Mouse (Mus musculus) forebrain, embryonic 13.5 days (tissue): ENCODE results near the gene Rab11fip4. TPM values are rescaled to one million over a fixed set of nuclear protein-coding genes. Genes with fewer than 3 reads are reported as not detected.
"Not testable (repeated sequence)": the region's sequence is repeated elsewhere in the genome, so short reads cannot be mapped to it uniquely, and the experiment has no call there.

ENCODE experiments used
- ATAC-seq: fragments of 200-750 bp; cut with Nextera tagmentation; 2 replicates; pipeline ENCODE4 v1.8.0; 2017
- H3K27ac ChIP-seq: fragments of 300-500 bp; sonication (generic); 2 replicates; pipeline ENCODE4 v1.5.1; 2015; ENCODE audit warnings: inconsistent platforms, mild to moderate bottlenecking, moderate library complexity
- H3K27me3 ChIP-seq: fragments of 300-500 bp; sonication (generic); 2 replicates; pipeline ENCODE4 v1.6.1; 2015; ENCODE audit warnings: mild to moderate bottlenecking, inconsistent platforms
- H3K36me3 ChIP-seq: fragments of 300-500 bp; sonication (generic); 2 replicates; pipeline ENCODE4 v1.6.1; 2015; ENCODE audit warnings: mild to moderate bottlenecking, inconsistent platforms; ENCODE audit not compliant: poor library complexity, severe bottlenecking
- H3K4me1 ChIP-seq: fragments of 300-500 bp; sonication (generic); 2 replicates; pipeline ENCODE4 v1.6.1; 2015; ENCODE audit warnings: inconsistent platforms
- H3K4me2 ChIP-seq: fragments of 300-500 bp; sonication (generic); 2 replicates; pipeline ENCODE4 v1.6.1; 2015; ENCODE audit warnings: inconsistent platforms, mild to moderate bottlenecking, moderate library complexity
- H3K4me3 ChIP-seq: fragments of 300-500 bp; sonication (generic); 2 replicates; pipeline ENCODE4 v1.5.1; 2015; ENCODE audit warnings: mild to moderate bottlenecking, inconsistent platforms
- H3K9ac ChIP-seq: fragments of 300-500 bp; sonication (generic); 2 replicates; pipeline ENCODE4 v1.6.1; 2015; ENCODE audit warnings: mild to moderate bottlenecking, inconsistent platforms
- H3K9me3 ChIP-seq: fragments of 300-500 bp; sonication (generic); replicated peaks from 2 replicates; pipeline ENCODE4 v1.6.1; 2016; ENCODE audit warnings: inconsistent platforms
- WGBS: fragments of 180-500 bp; shearing (Covaris S2); methylation state at CpG from one replicate; pipeline ENCODE4 v1.1.7; 2015; 5-methylcytosine and 5-hydroxymethylcytosine counted together
- polyA plus RNA-seq: library from polyadenylated mRNA; unstranded; fragments of >200 nt; fragmentation: Nextera tagmentation; extraction: Ambion mirVana; gene quantifications from 2 replicates; pipeline ENCODE4 v1.2.1, GENCODE M21; 2015

Rab11fip4 gene
- polyA plus RNA-seq, 1 experiment from 2014 or later = 16.2 TPM

GRCm38 (mm10) chr11:79689916-79690315 lies 98.9 kb downstream of the Rab11fip4 start:
- H3K4me3 ChIP-seq = no peak overlapping the region
- no peak for ATAC-seq
- 79% methylated on average over 1 of the region's 1 CpGs for WGBS

GRCm38 (mm10) chr11:79691513-79691912 lies 100.5 kb downstream of the Rab11fip4 start:
- ATAC-seq = no peak
- WGBS = 79% methylated on average over 9 of the region's 9 CpGs
- no peak overlapping the region for H3K9ac ChIP-seq
- H3K4me3 ChIP-seq = no peak overlapping the region
- H3K4me2 ChIP-seq = no peak overlapping the region
- no peaks in the 10 kb centered on the region for H3K9me3 ChIP-seq
- H3K36me3 ChIP-seq = peaks cover 70% of the 10 kb centered on the region
- H3K4me1 ChIP-seq = peaks cover 5% of the 10 kb centered on the region
- no peaks in the 10 kb centered on the region for H3K27me3 ChIP-seq
- H3K27ac ChIP-seq = no peak overlapping the region

More at GRCm38 (mm10) chr11:79689916-79690315, 98.9 kb downstream of the Rab11fip4 start:
- Histone ChIP-seq H3K4me2 (no peak overlapping the region), H3K27ac (no peak overlapping the region), H3K4me1 (no peaks in the 10 kb centered on the region), H3K36me3 (peaks cover 75% of the 10 kb centered on the region), H3K27me3 (no peaks in the 10 kb centered on the region), H3K9me3 (no peaks in the 10 kb centered on the region), H3K9ac (no peak overlapping the region)

DNA sequence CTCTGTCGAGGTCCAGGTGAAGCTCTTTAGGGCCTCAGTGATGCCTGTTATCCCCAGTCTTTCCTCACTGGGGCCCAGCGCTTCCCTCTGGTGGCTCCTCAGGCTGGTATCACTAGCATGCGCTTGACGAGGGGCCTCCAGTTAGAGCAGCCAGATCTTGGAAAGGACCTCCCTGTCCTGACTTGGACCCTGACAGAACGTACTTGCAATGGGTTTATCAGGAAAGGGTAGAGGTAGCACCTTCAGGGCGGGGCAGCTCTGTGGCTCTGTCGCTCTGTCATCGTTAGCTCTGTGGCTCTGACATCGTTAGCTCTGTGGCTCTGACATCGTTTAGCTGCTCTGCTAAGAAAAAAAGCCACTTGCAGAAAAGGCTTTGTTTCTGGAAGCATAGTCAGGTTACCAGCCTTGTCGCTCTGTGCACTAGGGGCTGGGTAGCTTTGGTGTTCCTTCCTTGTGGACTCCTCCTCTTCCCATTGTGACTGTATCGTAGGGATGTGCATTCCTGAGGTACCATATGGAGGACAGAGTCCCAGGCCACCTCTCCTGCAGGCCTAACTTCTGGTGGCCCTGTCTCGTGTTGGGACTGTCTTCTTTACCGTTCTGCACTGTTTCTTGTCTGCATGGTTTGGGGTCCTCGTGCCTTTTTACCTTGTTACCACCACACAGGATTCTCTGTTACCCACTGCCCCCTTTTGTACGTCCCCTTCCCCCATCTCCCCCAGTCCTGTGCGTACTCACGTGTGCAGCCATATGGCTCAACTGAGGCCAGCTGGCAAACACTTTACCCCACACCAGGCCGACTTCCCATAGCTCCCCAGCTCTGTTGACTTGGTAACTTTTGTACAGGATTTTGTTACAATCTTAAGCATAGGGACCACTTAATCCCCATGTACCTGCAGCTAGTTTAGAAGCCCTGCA lies 105.6 kb downstream of the Rab11fip4 start:
- ATAC-seq = peak; percentile 61; the same call in 1 of the 2 replicates
- no peak overlapping the region for H3K4me2 ChIP-seq
- H3K4me1 ChIP-seq = peaks cover 20% of the 10 kb centered on the region
- H3K4me3 ChIP-seq = no peak overlapping the region
- no peaks in the 10 kb centered on the region for H3K27me3 ChIP-seq
- H3K27ac ChIP-seq = peak overlapping the region; percentile 54
- peaks cover 52% of the 10 kb centered on the region for H3K36me3 ChIP-seq
- WGBS = 48% methylated on average over 19 of the region's 19 CpGs
- H3K9ac ChIP-seq = 0 out of 2 replicates have a peak overlapping the region, but pooled peaks have one; percentile 21
- no peaks in the 10 kb centered on the region for H3K9me3 ChIP-seq

DNA sequence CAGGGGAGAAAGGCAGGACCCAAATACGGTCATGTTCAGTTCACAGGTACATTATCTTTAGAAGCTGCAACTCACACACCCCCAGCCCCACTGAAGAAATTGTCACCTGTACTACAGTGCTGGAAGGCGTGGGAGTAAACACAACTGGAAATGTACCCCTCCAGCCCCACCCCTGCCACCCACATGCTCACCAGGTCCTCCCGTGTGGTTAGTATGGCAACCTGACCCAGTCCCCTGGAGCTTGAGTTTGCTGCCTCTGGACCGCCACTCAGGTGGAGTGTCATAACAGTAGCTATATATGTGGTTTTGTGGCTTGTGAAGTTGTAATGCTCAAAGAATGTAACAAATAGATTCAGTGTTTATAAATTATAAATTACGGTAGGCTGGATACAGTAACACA lies 107.1 kb downstream of the Rab11fip4 start:
- Histone ChIP-seq H3K27me3 (no peaks in the 10 kb centered on the region), H3K9me3 (no peaks in the 10 kb centered on the region)
- 91% methylated on average over 5 of the region's 5 CpGs for WGBS

GRCm38 (mm10) chr11:79698542-79698941 lies 107.5 kb downstream of the Rab11fip4 start:
- Histone ChIP-seq H3K36me3 (peaks cover 33% of the 10 kb centered on the region), H3K4me1 (peaks cover 38% of the 10 kb centered on the region)
- not testable (repeated sequence) for H3K27ac ChIP-seq, H3K9me3 ChIP-seq, H3K4me3 ChIP-seq, H3K4me2 ChIP-seq, ATAC-seq, H3K27me3 ChIP-seq, H3K9ac ChIP-seq
- WGBS = 95% methylated on average over 4 of the region's 4 CpGs

More for the DNA sequence above, 107.1 kb downstream of the Rab11fip4 start:
- no peak overlapping the region for H3K4me3 ChIP-seq
- H3K9ac ChIP-seq = no peak overlapping the region
- H3K27ac ChIP-seq = no peak overlapping the region
- H3K36me3 ChIP-seq = peaks cover 38% of the 10 kb centered on the region
- H3K4me2 ChIP-seq = no peak overlapping the region
- ATAC-seq = no peak
- H3K4me1 ChIP-seq = peaks cover 34% of the 10 kb centered on the region

- H3K27ac ChIP-seq = peak overlapping the region; percentile 28; the same call in 1 of the 2 replicates
- H3K4me3 ChIP-seq = no peak overlapping the region
- peaks cover 15% of the 10 kb centered on the region for H3K36me3 ChIP-seq
- 0 out of 2 replicates have a peak overlapping the region, but pooled peaks have one; percentile 39 for H3K9ac ChIP-seq
- H3K27me3 ChIP-seq = no peaks in the 10 kb centered on the region
- ATAC-seq = no peak
- no peaks in the 10 kb centered on the region for H3K9me3 ChIP-seq
- H3K4me2 ChIP-seq = peak overlapping the region; percentile 71
- WGBS = 90% methylated on average over 7 of the region's 7 CpGs
- peaks cover 41% of the 10 kb centered on the region for H3K4me1 ChIP-seq
Observed at GRCm38 (mm10) chr11:79701466-79701865, 110.5 kb downstream of the Rab11fip4 start.

DNA sequence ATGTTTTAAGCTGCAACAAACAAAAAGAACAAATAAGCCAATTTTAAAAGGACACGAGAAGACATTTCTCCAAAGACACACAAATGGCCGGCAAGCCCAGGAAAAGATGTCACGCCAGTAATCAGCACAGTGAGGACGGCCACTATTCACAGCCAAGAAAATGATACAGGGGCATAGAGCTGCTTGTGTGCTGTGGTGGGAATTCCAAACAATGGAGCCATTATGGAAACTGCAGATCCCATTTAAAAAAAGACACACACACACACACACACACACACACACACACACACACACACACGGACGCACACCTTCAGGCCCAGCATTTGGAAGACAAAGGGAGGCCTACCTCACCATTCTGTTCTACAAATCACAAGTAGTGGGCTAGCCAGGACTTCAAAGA lies 111.1 kb downstream of the Rab11fip4 start:
- H3K4me3 ChIP-seq = no peak overlapping the region
- peak overlapping the region; percentile 39 for H3K9ac ChIP-seq
- peaks cover 35% of the 10 kb centered on the region for H3K4me1 ChIP-seq
- peaks cover 13% of the 10 kb centered on the region for H3K36me3 ChIP-seq
- no peak for ATAC-seq
- peak overlapping the region; percentile 71 for H3K4me2 ChIP-seq
- 64% methylated on average over 6 of the region's 6 CpGs for WGBS
- no peaks in the 10 kb centered on the region for H3K27me3 ChIP-seq
- no peaks in the 10 kb centered on the region for H3K9me3 ChIP-seq
- peak overlapping the region; percentile 35; the same call in 1 of the 2 replicates for H3K27ac ChIP-seq

DNA sequence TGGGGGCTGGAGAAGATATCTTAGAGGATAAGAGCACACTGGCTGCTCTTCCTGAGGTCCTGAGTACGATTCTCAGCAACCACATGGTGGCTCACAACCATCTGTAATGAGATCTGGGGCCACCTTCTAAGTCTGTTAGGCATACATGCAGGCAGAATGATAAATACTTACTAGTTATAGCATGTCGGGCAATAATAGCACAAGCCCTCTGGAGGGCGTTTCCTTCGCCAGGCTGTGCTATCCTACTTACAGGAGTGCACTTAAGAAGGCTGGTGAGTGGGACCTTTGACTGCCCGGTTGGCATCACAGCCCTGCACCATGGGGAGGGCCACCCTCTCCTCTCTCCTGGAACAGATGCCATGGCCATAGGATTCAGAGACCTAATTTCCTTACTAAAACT lies 112.4 kb downstream of the Rab11fip4 start:
- H3K27me3 ChIP-seq = no peaks in the 10 kb centered on the region
- peak overlapping the region; percentile 71 for H3K4me2 ChIP-seq
- peaks cover 13% of the 10 kb centered on the region for H3K36me3 ChIP-seq
- ATAC-seq = peak; percentile 31
- no peaks in the 10 kb centered on the region for H3K9me3 ChIP-seq
- H3K4me1 ChIP-seq = peaks cover 28% of the 10 kb centered on the region
- H3K9ac ChIP-seq = peak overlapping the region; percentile 82
- WGBS = under 1% methylated on average over 5 of the region's 5 CpGs
- H3K27ac ChIP-seq = peak overlapping the region; percentile 98
- H3K4me3 ChIP-seq = peak overlapping the region; percentile 76

- Histone ChIP-seq H3K4me2 (peak overlapping the region; percentile 71), H3K27ac (peak overlapping the region; percentile 98), H3K4me1 (peaks cover 28% of the 10 kb centered on the region), H3K36me3 (peaks cover 13% of the 10 kb centered on the region), H3K9me3 (no peaks in the 10 kb centered on the region), H3K9ac (peak overlapping the region; percentile 82), H3K27me3 (peaks cover 2% of the 10 kb centered on the region; the same call in 1 of the 2 replicates), H3K4me3 (peak overlapping the region; percentile 76)
- under 1% methylated on average over 27 of the region's 27 CpGs for WGBS
- peak; percentile 66 for ATAC-seq
Observed at GRCm38 (mm10) chr11:79703885-79704291, 112.9 kb downstream of the Rab11fip4 start.

GRCm38 (mm10) chr11:79704318-79705150 lies 113.5 kb downstream of the Rab11fip4 start:
- Histone ChIP-seq H3K4me2 (peak overlapping the region; percentile 71), H3K4me3 (peak overlapping the region; percentile 76), H3K27ac (peak overlapping the region; percentile 98), H3K9ac (peak overlapping the region; percentile 82), H3K36me3 (peaks cover 12% of the 10 kb centered on the region), H3K27me3 (peaks cover 9% of the 10 kb centered on the region), H3K4me1 (peaks cover 28% of the 10 kb centered on the region), H3K9me3 (no peaks in the 10 kb centered on the region)
- peak; percentile 93 for ATAC-seq
- WGBS = under 1% methylated on average over 59 of the region's 61 CpGs

DNA sequence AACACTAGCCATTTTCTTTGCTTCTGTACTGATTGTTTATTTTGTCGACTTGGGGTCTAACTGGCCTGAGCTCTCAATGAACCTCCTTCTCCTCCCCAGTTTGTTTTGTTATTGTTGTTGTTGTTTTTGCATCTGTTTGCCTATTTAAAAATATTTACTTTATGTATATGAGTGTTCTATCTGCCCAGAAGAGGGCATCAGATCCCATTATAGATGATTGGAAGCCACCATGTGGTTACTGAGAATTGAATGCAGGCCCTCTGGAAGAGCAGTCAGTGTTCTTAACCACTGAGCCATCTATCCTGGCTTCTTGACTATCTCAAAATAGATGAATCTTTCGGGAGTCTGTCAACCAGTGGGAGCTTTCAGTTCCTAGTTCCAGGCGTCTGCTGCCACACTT lies 116.1 kb downstream of the Rab11fip4 start:
- peaks cover 40% of the 10 kb centered on the region for H3K4me1 ChIP-seq
- no peak overlapping the region for H3K9ac ChIP-seq
- H3K4me2 ChIP-seq = no peak overlapping the region
- no peak overlapping the region for H3K4me3 ChIP-seq
- no peak overlapping the region for H3K27ac ChIP-seq
- H3K36me3 ChIP-seq = no peaks in the 10 kb centered on the region
- ATAC-seq = no peak
- no peaks in the 10 kb centered on the region for H3K9me3 ChIP-seq
- WGBS = 81% methylated on average over 3 of the region's 3 CpGs
- peaks cover 32% of the 10 kb centered on the region for H3K27me3 ChIP-seq
